Mouse (Mus musculus) spleen, embryonic (tissue): ENCODE measurements at regions not wholly inside any gene's neighbourhood (a gene's known extent, or its start where the extent isn't known, plus 50 kb on each side); places are given as distances from the start of the nearest gene placed in this dataset.

Source experiments
- CTCF ChIA-PET: fragments of 350-600 bp; sonication (Branson Sonifier 250); formaldehyde crosslinking; loops from one replicate; lab custom pipeline; 2022; lab: Charles Lee

GRCm38 (mm10) chr10:118804574-118804973 lies 65.4 kb downstream of the Dyrk2 start:
- CTCF ChIA-PET, result no interaction called here
